Mouse (Mus musculus) embryonic facial prominence, embryonic 14.5 days (tissue): Measurements from ENCODE around the gene Phf13. TPM values are rescaled to one million over a fixed set of nuclear protein-coding genes. Genes with fewer than 3 reads are reported as not detected.
A peak's percentile ranks its signal among the peaks of the same experiment; 100 is the strongest.
"Not testable (repeated sequence)": the region's sequence is repeated elsewhere in the genome, so short reads cannot be mapped to it uniquely, and the experiment has no call there.

Experiments used
- ATAC-seq: fragments of 200-750 bp; cut with Nextera tagmentation; 2 replicates; pipeline ENCODE4 v1.8.0; 2017; ENCODE audit warnings: low read depth, moderate number of reproducible peaks, moderate TSS enrichment
- DNase-seq: peaks from one replicate; pipeline ENCODE4 v3.0.0-alpha.2; 2015; ENCODE audit warnings: low spot score
- H3K27ac ChIP-seq: fragments of 300-500 bp; sonication (generic); replicated peaks from 2 replicates; pipeline ENCODE4 v1.5.1; 2014; ENCODE audit warnings: low read depth, mild to moderate bottlenecking, low read length, moderate library complexity
- H3K27me3 ChIP-seq: fragments of 300-500 bp; sonication (generic); replicated peaks from 2 replicates; pipeline ENCODE4 v1.6.1; 2014; ENCODE audit warnings: low read length; ENCODE audit not compliant: control insufficient read depth, insufficient read depth
- H3K36me3 ChIP-seq: fragments of 300-500 bp; sonication (generic); 2 replicates; pipeline ENCODE4 v1.6.1; 2014; ENCODE audit warnings: low read length, mixed read lengths; ENCODE audit not compliant: control insufficient read depth, insufficient read depth
- H3K4me1 ChIP-seq: fragments of 300-500 bp; sonication (generic); 2 replicates; pipeline ENCODE4 v1.6.1; 2014; ENCODE audit warnings: antibody characterized with exemption, low read length; ENCODE audit not compliant: control insufficient read depth, insufficient read depth
- H3K4me2 ChIP-seq: fragments of 300-500 bp; sonication (generic); 2 replicates; pipeline ENCODE4 v1.6.1; 2014; ENCODE audit warnings: low read depth, mild to moderate bottlenecking, low read length, moderate library complexity, mixed read lengths
- H3K4me3 ChIP-seq: fragments of 300-500 bp; sonication (generic); 2 replicates; pipeline ENCODE4 v1.5.1; 2014; ENCODE audit warnings: low read depth, mild to moderate bottlenecking, low read length
- H3K9ac ChIP-seq: fragments of 300-500 bp; sonication (generic); 2 replicates; pipeline ENCODE4 v1.6.1; 2014; ENCODE audit warnings: low read depth, mild to moderate bottlenecking, low read length, moderate library complexity, mixed read lengths
- H3K9me3 ChIP-seq: fragments of 300-500 bp; sonication (generic); 2 replicates; pipeline ENCODE4 v1.6.1; 2016; ENCODE audit warnings: low read length; ENCODE audit not compliant: control insufficient read depth
- WGBS: fragments of 180-500 bp; shearing (Covaris S2); extraction: QIAGEN DNeasy Blood & Tissue Kit; methylation state at CpG from one replicate; pipeline ENCODE4 v1.1.7; 2014; 5-methylcytosine and 5-hydroxymethylcytosine counted together
- polyA plus RNA-seq: library from polyadenylated mRNA; unstranded; fragments of >200 nt; fragmentation: Nextera tagmentation; extraction: Ambion mirVana; gene quantifications from 2 replicates; pipeline ENCODE4 v1.2.1, GENCODE M21; 2014

The Phf13 gene
- polyA plus RNA-seq, 1 experiment from 2014 or later: 32.6 TPM

- 87% methylated on average over 6 of the region's 6 CpGs for WGBS
- H3K4me1 ChIP-seq, H3K27ac ChIP-seq, DNase-seq, H3K9ac ChIP-seq, H3K4me3 ChIP-seq, H3K27me3 ChIP-seq, ATAC-seq, H3K9me3 ChIP-seq, H3K4me2 ChIP-seq, H3K36me3 ChIP-seq: not testable (repeated sequence)
These were observed 40.4 kb upstream of the Phf13 start for GRCm38 (mm10) chr4:152036464-152036863.

DNA sequence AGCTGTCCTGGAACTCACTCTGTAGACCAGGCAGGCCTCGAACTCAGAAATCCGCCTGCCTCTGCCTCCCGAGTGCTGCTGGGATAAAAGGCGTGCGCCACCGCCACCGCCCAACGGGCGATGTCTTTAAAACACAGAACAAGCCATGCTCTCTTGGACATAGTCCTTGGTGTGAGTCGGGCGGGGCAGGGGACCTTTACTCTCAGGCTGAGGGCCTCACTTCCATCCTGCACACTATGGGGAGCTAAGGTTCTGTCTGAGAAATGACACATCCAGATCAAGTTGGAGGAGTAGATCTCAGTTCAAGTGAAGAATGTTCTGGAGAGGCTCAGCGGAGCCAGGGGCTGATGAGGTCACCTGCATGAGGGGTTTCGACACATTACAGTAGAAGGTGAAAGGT is 36.9 kb upstream of the Phf13 start:
- H3K9me3 ChIP-seq: no peaks in the 10 kb centered on the region
- WGBS: 86% methylated on average over 13 of the region's 13 CpGs
- ATAC-seq: no peak
- H3K27ac ChIP-seq: no peak overlapping the region
- peaks cover 6% of the 10 kb centered on the region; the same call in 1 of the 2 replicates for H3K4me1 ChIP-seq
- no peak for DNase-seq
- no peak overlapping the region for H3K9ac ChIP-seq
- H3K4me2 ChIP-seq: no peak overlapping the region
- H3K36me3 ChIP-seq: no peaks in the 10 kb centered on the region
- H3K27me3 ChIP-seq: no peaks in the 10 kb centered on the region
- H3K4me3 ChIP-seq: no peak overlapping the region

DNA sequence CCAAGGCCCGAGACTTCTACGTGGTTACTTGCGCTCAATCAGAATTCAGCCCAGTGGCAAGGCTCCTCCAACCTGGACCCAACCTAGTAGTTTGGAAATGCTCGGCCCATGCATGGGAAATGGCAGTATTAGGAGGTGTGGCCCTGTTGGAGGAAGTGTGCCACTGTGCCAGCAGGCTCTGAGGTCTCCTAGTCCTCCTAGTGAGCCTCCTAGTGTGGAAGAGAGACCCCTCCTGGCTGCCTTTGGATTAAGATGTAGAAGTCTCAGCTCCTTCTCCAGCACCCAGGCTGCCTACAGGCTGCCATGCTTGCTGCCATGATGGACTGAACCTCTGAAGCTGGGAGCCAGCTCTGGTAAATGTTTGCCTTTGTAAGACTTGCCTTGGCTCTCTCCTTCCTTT is 33.9 kb upstream of the Phf13 start:
- H3K9me3 ChIP-seq: no peaks in the 10 kb centered on the region
- WGBS: 64% methylated on average over 4 of the region's 4 CpGs
- peak; percentile 77 for DNase-seq
- peaks cover 22% of the 10 kb centered on the region for H3K4me1 ChIP-seq
- H3K4me3 ChIP-seq: no peak overlapping the region
- H3K9ac ChIP-seq: no peak overlapping the region; the same call in 1 of the 2 replicates
- H3K27me3 ChIP-seq: no peaks in the 10 kb centered on the region
- H3K4me2 ChIP-seq: peak overlapping the region; percentile 15; the same call in 1 of the 2 replicates
- ATAC-seq: no peak
- 0 out of 2 replicates have a peak overlapping the region, but pooled peaks have one; percentile 21 for H3K27ac ChIP-seq
- H3K36me3 ChIP-seq: no peaks in the 10 kb centered on the region

DNA sequence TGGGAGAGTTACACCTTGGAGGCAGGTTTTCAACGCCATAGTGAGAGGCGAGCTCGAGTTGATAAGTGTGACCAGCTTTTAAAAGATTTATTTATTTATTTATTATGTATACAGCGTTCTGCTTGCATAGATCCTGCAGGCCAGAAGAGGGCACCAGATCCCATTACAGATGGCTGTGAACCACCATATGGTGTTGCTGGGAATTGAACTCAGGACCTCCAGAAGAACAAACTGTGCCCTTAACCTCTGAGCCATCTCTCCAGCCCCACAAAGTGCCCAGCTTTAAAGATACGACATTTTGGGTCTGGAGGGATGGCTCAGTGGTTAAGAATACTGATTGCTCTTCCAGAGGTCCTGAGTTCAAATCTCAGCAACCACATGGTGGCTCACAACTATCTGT is 33.0 kb upstream of the Phf13 start:
- ATAC-seq (no peak), DNase-seq (no peak)
- Histone ChIP-seq H3K27ac (no peak overlapping the region), H3K4me1 (peaks cover 22% of the 10 kb centered on the region), H3K4me2 (peak overlapping the region; percentile 98; the same call in 1 of the 2 replicates), H3K9me3 (no peaks in the 10 kb centered on the region), H3K4me3 (no peak overlapping the region), H3K36me3 (peaks cover 4% of the 10 kb centered on the region; the same call in 1 of the 2 replicates), H3K27me3 (no peaks in the 10 kb centered on the region), H3K9ac (peak overlapping the region; percentile 34; the same call in 1 of the 2 replicates)
- 38% methylated on average over 5 of the region's 5 CpGs for WGBS

- H3K4me3 ChIP-seq: peak overlapping the region; percentile 79
- peak overlapping the region; percentile 98 for H3K4me2 ChIP-seq
- no peaks in the 10 kb centered on the region for H3K27me3 ChIP-seq
- H3K9ac ChIP-seq: peak overlapping the region; percentile 34; the same call in 1 of the 2 replicates
- peaks cover 8% of the 10 kb centered on the region for H3K36me3 ChIP-seq
- ATAC-seq: no peak
- no peaks in the 10 kb centered on the region for H3K9me3 ChIP-seq
- peaks cover 22% of the 10 kb centered on the region for H3K4me1 ChIP-seq
- no peak for DNase-seq
- no peak overlapping the region for H3K27ac ChIP-seq
- 59% methylated on average over 15 of the region's 15 CpGs for WGBS
These were observed 32.4 kb upstream of the Phf13 start for GRCm38 (mm10) chr4:152028456-152028855.

- 0% methylated on average over 19 of the region's 35 CpGs for WGBS
- H3K27ac ChIP-seq: peak within 1 kb of the TSS; percentile 44
These were observed 31.5 kb upstream of the Phf13 start, which contains the start of gene Zbtb48 for GRCm38 (mm10) chr4:152027524-152027923. Gene Zbtb48 (minus strand): TSS chr4:152027671.

GRCm38 (mm10) chr4:152026751-152027508 is 30.9 kb upstream of the Phf13 start:
- H3K27me3 ChIP-seq: no peaks in the 10 kb centered on the region
- peak overlapping the region; percentile 44; the same call in 1 of the 2 replicates for H3K27ac ChIP-seq
- ATAC-seq: peak; percentile 51
- DNase-seq: no peak
- H3K4me3 ChIP-seq: peak overlapping the region; percentile 79
- peaks cover 24% of the 10 kb centered on the region for H3K36me3 ChIP-seq
- H3K4me1 ChIP-seq: peaks cover 22% of the 10 kb centered on the region
- H3K4me2 ChIP-seq: peak overlapping the region; percentile 98
- H3K9ac ChIP-seq: peak overlapping the region; percentile 82
- no peaks in the 10 kb centered on the region for H3K9me3 ChIP-seq
- WGBS: 4% methylated on average over 22 of the region's 41 CpGs

More at GRCm38 (mm10) chr4:152027524-152027923, 31.5 kb upstream of the Phf13 start, which contains the start of gene Zbtb48:
- peak; percentile 99 for DNase-seq
- ATAC-seq: peak; percentile 99
- Histone ChIP-seq H3K27me3 (no peaks in the 10 kb centered on the region), H3K4me2 (peak within 1 kb of the TSS; percentile 98), H3K36me3 (peaks cover 18% of the 10 kb centered on the region), H3K9me3 (no peaks in the 10 kb centered on the region), H3K4me1 (peaks cover 22% of the 10 kb centered on the region), H3K4me3 (peak within 1 kb of the TSS; percentile 79), H3K9ac (peak within 1 kb of the TSS; percentile 82)

DNA sequence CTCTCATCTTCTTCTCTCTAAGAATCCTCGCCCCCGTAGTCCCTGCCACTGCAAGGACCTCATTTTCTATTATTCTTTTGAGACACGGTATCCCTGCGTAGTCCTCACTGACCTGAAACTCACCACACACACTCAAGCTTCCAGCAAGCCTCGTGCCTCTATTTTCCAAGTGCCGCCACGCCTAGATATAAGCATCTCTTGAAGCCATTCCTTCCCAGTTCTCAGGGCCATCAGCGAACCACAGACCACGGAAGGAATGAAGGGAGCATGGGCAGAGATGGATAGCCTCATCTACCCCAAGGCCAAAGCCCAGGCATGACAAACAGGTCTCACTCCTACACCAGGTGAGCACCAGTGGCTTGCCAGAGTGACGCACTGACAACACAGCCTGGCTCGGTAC is 28.5 kb upstream of the Phf13 start:
- Histone ChIP-seq H3K4me1 (peaks cover 22% of the 10 kb centered on the region), H3K9ac (no peak overlapping the region), H3K9me3 (no peaks in the 10 kb centered on the region), H3K4me2 (no peak overlapping the region), H3K27me3 (no peaks in the 10 kb centered on the region), H3K4me3 (no peak overlapping the region), H3K36me3 (peaks cover 48% of the 10 kb centered on the region), H3K27ac (no peak overlapping the region)
- ATAC-seq (no peak), DNase-seq (no peak)
- WGBS: 91% methylated on average over 11 of the region's 11 CpGs
